Mouse (Mus musculus) ovary, adult 18-20 months (tissue): ENCODE data around the gene Mrm1.
"Not testable (repeated sequence)": the region's sequence is repeated elsewhere in the genome, so short reads cannot be mapped to it uniquely, and the experiment has no call there.

ENCODE experiments used
- DNase-seq: peaks from one replicate; pipeline ENCODE4 v3.0.0; 2022; ENCODE audit warnings: low spot score, mixed read lengths

Gene Mrm1

DNA sequence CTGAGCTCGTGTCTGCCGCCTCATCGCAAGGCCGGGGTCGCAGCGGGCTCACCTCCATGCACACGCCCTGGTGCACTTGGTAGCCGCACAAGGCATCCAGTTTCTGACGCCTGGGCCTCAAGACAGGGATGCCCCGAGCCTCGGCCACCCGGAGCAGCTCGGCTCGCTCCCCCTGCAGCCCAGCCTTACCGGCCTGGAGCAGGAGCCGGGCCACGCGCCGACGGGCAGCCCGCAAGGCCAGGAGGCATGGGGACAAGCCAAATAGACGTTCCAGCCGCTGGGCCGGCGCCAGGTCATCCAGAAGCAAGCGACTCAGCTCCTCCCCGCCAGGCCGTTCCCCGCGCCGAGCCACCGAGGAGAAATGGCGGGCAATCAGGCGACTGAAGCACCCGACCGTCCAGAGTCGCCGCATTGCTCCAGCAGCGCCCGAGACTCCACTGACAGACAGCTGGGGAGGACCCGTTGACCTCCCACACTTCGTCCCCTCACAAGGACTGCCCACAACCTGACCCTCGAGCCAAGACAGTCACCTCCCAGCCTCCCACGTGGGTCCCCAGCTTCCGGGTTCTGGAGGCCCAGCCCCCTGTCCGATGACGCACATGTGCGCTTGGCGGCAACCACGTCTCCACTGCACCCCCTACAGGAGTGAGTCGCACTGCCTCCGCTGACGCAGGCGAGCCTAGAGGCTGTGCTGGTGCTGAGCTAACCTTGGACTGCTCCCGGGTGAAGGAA lies at the start of gene Mrm1:
TSS of gene Mrm1 (minus strand) at position 555 of the 732 bp plus-strand sequence.
- peak; percentile 92 for DNase-seq

DNA sequence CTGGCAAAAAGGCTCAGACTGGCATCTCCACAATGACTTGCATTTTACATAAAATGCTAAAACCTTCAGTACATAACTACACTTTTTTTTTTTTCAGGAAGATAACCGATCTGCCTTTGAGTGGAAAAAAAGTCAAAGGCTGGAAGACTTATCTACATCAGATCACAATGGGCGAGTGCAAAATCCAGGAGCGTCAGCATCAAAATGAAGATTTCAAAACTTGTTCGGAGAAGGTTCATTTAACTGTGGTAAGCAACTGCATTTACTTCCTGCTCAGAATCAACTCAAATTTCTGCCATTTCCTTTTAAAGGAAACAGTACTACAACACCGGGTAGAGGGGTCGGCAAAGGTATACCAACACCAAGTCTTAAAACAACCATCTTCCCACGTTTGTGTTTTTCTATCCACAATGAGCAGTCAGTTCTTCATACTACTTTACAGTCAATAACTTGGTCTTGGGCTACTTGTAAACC lies 49.5 kb upstream of the Mrm1 start:
- DNase-seq: no peak

DNA sequence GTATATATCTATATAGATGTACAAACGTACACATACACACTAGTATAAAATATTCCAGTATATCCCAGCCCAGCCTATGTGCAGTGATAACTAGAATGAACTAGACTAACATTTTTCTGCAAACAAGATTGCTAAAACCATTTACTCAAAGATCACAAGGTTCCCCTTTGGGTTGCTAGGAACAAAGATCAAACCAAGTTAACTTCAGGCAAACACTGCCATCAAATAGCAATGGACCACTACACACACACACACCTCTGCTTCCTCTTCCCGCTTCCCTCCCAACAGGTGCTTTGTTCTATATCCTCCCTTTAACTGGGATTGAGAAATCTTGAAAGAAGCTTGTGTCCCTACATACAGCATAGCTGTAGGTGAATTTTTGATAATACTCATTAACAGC lies 48.3 kb upstream of the Mrm1 start:
- no peak for DNase-seq

- no peak for DNase-seq
Measured at GRCm38 (mm10) chr11:84865268-84865667, 46.0 kb upstream of the Mrm1 start.

DNA sequence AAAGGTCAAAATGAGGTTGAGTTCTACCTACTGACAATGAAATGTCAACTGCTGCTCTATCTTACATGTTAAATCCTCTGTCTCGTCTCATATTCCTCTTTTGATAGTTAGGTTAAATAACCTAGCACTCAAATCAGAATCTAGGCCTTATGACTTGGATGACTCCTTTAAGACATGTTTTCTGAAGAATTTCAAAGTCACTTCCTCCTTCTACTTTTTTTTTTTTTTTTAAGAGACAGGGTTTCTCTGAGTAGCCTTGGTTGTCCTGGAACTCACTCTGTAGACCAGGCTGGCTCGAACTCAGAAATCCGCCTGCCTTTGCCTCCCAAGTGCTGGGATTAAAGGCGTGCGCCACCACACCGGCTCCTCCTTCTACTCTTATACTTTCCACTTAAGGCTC lies 36.0 kb upstream of the Mrm1 start:
- DNase-seq: no peak

DNA sequence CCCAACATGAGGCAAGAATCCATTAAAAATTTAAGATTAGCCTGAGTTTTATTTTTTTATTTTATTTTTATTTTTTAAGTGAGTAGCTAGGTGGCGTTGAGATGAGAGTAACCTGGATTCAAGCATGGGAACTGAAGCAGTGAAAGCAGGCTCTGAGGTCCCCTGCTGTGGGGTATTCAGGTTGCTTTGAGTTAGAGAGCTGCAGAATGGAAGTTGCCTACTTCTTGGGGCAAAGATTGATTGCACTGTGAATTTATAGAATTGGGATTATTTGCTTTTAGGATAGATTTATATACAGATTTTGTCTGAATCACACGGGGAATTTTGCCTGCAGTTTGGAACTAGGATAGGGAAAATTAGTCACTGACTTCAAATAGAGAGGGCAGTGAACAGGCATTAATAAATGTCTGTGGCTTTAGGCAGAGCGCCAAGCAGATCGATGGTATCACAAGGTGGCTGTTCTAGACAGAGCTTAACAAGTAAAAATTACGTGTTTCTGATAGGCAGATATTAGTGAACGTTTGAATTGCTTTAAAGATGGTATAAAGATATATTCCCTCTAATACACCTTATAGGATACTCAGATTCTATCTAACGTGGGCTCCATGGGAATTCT lies 28.3 kb upstream of the Mrm1 start:
- no peak for DNase-seq

DNA sequence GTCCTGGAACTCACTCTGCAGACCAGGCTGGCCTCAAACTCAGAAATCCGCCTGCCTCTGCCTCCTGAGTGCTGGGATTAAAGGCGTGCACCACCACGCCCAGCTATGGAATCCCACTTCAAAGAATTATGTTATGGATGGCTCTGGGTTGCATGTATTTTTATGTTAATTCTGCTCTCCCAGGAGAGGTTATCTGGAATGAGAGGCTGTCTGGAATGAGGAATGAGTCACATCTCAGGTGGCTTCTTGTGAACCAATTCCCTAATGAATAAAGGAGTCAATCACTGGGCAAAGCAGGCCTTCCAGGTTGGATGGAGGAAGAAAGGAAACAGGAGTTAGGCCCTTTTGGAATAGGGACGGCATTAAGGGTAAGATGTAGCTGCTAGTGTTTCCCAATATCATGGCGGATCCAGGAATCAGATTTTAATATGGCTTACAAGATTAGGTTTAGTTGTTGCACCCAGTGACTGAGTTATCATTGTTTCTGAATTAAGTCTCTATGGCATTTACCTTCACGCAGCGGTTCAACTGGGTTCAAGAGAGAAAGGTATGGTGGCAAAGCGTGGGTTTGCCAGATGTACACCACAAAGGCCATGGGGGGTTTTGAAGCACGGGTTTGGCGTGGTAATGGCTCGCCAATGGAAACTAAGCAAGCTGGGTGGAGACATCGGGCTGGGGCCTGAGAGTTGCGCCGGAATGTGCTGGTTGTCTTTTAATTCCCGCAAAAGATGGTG lies 27.6 kb upstream of the Mrm1 start:
- DNase-seq: no peak

- no peak for DNase-seq
Measured at GRCm38 (mm10) chr11:84839330-84839729, 20.0 kb upstream of the Mrm1 start.

- DNase-seq: not testable (repeated sequence)
Measured at GRCm38 (mm10) chr11:84829495-84829894, 10.2 kb upstream of the Mrm1 start.

DNA sequence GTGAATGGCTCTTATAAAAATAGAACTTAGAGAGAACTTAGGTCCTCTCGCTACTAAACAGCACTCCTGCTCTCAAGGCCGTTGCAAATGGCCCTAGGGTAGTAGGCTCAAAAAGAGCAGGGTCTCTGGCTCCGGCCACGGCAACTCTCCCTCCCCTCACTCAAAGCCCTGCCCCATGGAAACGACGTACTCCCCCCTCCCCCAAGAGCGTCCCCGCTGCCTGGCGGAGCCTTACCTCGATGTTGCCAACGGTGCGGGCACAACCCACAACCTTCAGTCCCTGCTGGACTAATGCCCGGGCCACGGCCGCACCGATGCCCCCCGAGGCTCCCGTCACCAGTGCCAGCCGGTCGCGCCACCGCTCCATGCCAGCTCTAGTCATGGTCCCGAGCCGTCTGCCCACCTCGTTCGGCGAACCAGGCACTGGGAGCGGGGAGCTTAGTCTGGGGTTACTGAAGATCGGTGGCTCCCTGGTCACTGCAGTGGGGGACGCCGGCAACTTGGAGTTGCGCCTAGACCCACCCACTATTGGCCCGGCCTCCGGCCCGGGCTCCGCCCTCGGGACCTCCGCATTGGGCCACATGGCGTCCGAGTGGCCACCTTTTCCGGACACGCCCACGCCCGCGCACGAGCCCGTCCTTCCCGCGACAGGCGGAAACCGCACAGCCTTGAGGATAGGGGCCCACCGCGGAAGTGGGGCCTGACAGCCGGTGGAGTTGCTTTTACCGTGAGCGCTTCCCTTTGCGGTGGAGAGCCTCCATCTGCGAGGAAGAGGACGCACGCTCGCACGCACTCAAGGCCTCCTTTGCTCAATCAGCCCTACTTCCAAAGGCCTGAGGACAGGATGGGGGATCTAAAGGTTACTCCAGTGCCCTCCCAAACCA lies 9.4 kb upstream of the Mrm1 start, which contains the start of gene Dhrs11:
TSS of gene Dhrs11 (minus strand) at position 479 of the 884 bp plus-strand sequence.
- peak; percentile 91 for DNase-seq

DNA sequence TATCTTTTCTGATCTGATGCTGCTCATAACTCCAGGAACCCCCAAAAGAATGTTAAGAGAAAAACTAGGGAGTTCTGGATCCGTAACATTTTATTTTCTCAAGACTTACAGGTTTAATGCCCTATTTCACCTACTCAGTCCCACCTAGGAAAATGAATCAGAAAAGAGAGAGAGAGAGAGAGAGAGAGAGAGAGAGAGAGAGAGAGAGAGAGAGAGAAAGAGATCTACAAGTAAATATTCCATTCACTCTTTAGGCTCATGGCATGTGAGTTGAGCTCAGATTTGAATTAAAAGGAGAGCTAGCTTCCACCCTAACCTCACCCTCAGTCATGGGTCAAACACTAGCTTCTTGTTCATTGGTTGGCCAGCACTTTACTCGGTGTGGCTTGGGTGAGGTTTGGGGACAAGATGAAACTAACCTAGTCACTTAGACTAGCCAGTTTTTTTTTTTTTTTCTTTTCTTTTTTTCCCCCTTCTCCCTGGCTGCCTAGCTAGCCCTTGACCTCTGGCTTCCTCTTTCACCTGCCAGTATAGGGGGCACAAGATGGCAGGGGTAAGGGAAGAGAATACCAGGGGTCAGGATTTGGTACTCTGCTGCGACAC lies 8.7 kb upstream of the Mrm1 start:
- no peak for DNase-seq

GRCm38 (mm10) chr11:84827492-84827891 lies 8.2 kb upstream of the Mrm1 start:
- DNase-seq: no peak

DNA sequence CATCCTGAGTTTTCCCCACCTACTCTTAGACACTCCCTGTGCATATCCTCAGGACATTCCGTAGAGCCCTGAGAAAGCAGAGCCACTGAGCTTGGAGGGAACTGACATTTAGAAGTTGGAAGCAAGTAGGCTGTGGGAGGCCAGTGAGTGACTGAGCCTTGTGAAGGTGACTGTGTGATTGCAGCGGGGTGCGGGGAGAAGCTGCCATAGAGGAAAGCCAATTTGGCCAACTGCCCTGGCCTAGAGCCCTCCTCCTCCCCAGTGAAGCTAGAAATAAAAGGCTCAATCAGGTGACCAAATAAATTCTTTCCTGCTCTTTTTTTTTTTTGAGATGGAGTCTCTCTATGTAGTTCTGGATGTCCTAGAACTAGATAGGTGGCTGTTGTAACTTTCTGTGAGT lies 6.9 kb upstream of the Mrm1 start:
- peak; percentile 53 for DNase-seq

- no peak for DNase-seq
Measured at GRCm38 (mm10) chr11:84825261-84825807, 6.0 kb upstream of the Mrm1 start.

GRCm38 (mm10) chr11:84823484-84823897 lies 4.2 kb upstream of the Mrm1 start:
- peak; percentile 49 for DNase-seq

DNA sequence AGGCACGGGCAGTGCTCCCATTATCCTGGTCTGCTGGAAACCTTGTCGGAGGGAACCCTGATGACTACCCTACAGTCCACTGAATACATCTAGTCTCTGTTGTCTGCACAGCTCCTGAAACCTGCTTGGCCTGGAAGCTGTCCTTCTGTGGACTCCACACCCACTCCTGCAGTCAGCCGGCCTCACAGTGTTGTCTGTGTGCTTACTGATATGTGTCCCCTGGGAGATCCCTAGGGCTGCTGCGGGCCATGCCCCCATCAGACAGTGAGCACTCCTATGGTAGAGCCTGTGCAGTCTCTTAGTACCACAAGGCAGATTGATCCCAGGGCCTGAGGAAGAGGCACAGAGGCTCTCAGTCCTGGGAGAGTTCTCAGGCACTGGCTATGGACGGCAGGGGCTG lies 3.2 kb upstream of the Mrm1 start:
- no peak for DNase-seq

- no peak for DNase-seq
Measured at GRCm38 (mm10) chr11:84821131-84821770, 1.9 kb upstream of the Mrm1 start.

DNA sequence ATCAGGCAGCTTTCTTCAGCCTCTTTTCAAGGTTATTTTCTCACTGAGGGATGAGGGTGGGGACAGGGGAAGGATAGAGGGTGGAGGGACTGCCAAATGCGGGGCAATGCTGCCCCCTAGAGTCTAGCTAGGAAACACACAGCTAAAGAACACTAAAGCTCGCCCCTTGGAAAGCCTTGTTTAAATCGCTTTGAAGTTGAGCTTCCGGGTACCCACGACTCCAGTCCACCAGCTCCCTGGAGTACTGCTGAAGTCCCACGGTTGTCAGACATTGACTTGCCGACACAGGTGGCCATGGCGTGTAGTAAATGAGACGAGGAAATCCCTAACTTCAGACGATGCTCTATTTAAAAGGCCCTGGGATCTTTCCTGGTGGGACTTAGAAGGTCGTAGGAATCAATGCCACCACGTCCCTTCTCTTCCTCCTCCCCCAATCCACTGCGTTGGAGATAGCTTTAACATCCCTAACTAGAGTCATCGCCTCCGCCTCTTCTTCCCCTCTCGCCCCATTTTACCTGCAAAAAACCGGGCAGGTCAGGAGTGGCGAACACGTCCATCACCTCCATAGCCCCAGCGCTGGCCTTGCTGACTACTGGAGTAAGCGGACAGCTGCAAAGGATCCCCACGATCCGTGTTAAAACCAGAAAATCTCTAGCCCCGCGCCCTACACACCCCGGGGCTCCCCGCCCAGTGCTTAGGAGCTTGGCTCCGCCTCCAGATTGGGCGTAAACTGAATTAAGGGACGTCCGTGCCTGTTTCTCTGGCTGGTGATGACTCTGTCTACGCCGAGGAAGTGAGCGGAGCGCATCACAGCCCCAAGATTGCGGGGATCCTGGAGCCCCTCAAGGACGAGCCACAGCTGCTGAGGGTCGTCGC lies 992 bp downstream of the Mrm1 start:
- peak; percentile 69 for DNase-seq

DNA sequence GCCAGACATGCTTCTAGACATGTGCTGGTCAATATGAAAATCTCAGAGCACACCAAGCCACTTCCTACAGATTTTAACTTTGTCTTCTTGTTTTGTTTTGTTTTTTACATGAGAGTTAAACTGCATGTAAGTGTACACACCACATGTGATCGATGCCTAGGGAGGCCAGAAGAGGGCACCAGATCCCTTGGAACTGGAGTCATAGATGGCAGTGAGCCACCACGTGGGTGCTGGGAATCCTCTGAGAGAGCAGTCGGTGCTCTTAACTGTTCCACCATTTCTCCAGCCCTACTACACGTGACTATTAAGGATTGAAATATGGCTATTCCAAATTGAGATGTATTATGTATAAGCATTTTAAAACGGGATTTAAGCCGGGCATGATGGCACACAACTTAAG lies 2.0 kb downstream of the Mrm1 start:
- no peak for DNase-seq
